Mouse (Mus musculus) ES-CJ7 (cell line): ENCODE results near the gene Vmn1r54.
"Not testable (repeated sequence)": the region's sequence is repeated elsewhere in the genome, so short reads cannot be mapped to it uniquely, and the experiment has no call there.

ENCODE experiments used
- DNase-seq: peaks from one replicate; pipeline ENCODE4 v3.0.0; 2011; ENCODE audit warnings: low read depth, low spot score

Gene Vmn1r54

DNA sequence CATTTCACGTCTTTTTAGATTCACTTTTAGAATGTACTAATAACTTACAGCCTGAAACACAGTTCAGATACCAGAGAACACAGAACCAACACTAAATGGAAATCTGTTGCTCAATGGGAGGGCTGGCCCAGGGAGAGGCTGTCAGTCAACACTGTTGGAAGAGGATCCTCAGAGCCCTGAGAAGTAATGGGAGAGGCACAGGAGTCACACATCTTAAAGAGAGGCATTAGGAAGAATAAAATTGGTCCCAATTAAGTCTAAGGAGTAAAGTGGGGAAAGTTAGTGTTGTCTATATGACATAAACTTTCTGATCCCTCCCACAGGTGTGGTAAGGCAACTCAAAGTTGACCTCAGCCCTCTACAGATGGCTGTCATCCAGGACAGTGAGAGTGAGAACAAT is at the start of gene Vmn1r54:
TSS of gene Vmn1r54 (plus strand) at position 301 of the 400 bp plus-strand sequence.
- DNase-seq, result no peak

- DNase-seq, result not testable (repeated sequence)
Measured at GRCm38 (mm10) chr6:90202493-90202892, 43.6 kb upstream of the Vmn1r54 start, which contains the start of gene V1ra8. Gene V1ra8 (plus strand): TSS chr6:90202793.

DNA sequence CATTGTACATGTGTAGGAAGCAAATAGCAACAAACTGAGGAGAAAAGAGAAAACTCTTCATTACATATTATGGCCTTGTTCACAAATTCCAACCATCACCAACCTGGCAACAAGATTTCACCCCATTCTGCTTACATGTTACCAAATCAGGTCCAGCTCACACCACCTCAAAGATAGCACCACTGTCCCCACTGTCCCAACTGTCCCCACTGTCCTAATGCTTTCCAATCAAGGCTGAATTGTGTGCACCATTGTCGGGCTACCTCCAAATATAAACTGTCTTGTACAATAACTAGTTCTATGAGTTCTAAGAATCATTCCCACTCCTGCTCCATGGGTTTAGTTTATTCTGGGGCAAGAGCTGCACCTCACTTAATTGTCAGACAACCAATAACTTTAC is 21.8 kb upstream of the Vmn1r54 start, which contains the start of gene Vmn1r53:
TSS of gene Vmn1r53 (minus strand) at position 101 of the 400 bp plus-strand sequence.
- DNase-seq, result no peak

DNA sequence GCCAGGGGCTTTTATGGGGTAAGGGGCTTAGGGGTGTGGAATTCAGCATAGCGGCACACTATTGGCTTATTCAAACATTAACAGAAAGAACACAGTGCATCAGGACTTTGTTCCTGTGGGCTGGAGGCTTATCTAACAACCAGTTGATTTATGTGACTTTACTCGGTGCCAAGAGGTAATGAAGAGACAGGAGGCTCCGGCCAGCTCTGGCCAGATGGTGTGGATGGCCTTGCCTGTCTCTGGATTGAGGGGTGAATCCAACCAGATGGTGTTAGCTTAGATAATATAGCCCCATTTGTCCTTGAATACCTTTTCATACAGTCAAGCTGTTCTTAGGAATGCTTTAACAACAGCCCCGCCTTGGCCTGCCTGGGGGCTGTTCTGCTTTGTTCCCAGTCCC is 14.0 kb upstream of the Vmn1r54 start:
- not testable (repeated sequence) for DNase-seq

DNA sequence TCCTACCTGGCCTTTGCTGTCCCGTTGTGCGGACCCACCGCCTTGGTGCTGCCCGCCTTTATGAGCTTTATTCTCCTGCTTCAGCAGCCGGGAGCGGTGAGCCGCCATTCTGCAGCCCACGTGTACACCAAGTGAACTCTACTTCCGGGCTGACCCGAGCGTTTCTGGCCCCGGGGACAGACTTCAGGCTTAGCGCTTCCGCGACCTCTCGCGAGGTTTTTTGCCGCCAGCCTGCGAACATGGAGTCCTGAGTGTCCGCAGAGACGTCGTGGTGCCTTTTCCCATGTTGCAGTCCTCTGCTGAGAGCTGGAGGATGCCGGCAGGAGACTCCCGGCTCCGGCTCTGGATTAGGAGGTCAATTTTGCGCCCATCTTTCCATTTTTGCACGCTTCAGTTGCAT is 13.4 kb upstream of the Vmn1r54 start:
- DNase-seq, result peak; percentile 81

GRCm38 (mm10) chr6:90244019-90244418 is 2.1 kb upstream of the Vmn1r54 start:
- DNase-seq, result no peak

GRCm38 (mm10) chr6:90288265-90288664 is 42.2 kb downstream of the Vmn1r54 start:
- DNase-seq, result peak; percentile 40

DNA sequence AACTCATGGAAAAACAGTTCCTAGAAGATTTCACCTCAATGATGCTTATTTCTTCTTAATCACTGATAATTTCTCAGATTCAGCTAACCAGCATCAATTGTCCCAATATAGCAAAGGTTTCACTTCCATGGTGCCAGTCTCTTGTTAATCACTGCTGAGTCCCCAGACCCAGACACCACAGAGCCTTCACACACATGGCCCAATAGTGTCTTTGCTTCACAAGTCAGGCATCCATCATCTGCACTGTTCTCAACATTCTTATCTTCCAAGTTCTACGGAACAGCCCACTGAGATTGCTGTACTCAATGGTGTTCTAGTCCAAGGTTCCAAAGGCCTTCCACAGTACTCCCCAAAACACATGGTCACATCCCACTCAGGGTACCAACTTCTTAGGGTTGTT is 54.8 kb downstream of the Vmn1r54 start, which contains the start of gene BC048671:
TSS of gene BC048671 (plus strand) at position 301 of the 400 bp plus-strand sequence.
- no peak for DNase-seq

DNA sequence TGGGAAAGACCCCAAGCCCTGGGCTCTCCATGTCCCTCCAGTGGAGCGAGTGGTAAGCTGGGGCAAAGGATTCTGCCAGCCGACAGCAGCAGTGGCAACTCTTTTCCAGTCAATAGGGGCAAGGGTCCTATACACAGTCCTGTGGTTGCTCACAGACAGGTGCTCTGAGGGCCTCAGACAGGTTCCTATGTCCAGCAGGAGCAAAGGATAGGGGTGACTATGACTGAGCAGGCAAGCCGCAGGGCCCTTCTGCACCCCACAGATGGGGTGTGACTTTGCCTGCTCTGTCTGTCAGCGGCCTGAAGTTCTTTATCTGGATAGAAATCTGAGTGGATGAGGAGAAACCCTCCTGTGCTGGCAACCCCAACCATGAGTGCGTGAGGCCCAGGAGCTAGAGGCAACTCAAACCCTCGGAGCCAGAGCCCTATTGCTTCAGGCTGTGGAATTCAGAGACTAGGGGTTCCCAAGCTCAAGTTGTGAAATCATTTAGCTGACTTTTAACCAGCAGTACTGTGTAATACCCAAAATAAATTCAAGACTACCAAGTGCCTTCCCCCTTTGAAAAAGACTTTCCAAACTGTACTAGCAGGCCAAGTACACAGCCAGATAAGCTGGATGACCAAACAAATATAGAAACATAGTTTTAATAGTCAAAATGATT is 60.3 kb downstream of the Vmn1r54 start:
- DNase-seq, result no peak

- peak; percentile 34 for DNase-seq
Measured at GRCm38 (mm10) chr6:90308839-90309778, 63.0 kb downstream of the Vmn1r54 start.

GRCm38 (mm10) chr6:90315961-90316360 is 69.9 kb downstream of the Vmn1r54 start:
- DNase-seq, result no peak

DNA sequence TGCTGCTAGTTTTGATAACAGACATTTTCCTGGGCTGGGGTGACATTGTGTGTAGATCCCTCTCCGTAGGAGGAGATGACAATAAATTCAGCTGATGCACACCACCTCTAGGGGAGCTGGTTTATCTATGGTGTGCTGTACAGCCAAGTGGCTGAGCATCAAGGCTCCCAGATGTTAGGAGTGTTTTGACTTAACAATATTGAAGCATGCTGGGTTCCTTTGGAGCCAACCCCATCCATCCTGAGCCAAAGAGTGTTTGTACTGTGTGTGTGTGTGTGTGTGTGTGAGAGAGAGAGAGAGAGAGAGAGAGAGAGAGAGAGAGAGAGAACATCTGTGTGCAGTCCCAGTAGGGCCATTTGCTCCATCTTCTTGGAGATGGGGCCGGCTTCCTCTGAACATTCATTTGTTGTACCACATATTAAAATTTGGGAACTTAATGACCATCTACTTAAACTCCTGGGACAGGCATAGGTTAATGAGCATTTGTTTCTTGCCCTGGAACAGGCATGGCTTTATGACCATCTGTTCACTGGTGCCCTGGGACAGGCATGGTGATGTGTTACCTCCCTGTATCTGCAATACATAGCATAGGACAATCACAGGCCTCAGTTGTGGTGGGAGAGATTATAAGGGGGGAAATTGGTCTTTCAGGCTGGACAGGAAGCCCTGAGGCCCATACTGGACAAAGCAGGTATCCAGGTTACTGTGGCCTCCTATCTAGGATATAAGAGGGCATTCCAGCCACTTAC is 71.6 kb downstream of the Vmn1r54 start:
- no peak for DNase-seq

- no peak for DNase-seq
Measured at GRCm38 (mm10) chr6:90319019-90319418, 72.9 kb downstream of the Vmn1r54 start.

DNA sequence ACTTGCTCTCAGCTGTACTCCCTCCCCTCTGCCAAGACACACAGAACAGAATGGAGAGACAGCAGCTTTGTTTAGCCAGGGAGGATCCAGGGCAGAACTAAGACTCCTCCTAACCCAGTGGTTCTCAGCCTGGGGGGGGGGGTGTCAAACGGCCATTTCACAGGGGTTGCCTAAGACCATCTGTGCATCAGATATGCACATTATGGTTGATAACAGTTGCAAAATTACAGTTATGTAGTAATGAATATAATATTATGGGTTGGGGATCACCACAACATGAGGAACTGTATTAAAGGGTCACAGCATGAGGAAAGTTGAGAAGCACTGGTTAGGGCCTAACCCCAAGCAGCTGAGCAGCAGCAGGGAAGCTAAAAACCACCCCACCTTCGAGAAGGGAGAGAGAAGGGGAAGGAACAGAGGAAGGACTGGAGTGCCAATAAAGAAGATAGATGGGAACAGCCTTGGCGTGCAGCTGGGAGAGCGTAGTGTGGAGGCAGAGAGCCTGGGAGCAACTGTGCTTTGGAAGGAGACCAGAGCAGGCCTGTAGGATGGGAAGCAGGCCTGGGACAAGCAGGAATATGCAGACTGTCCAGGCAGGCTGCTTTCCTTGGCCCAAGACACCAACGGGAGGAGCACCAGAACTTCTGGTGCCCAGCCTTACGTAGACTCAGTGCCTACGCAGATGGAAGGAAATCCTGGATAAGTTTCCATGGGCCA is 73.5 kb downstream of the Vmn1r54 start:
- no peak for DNase-seq

DNA sequence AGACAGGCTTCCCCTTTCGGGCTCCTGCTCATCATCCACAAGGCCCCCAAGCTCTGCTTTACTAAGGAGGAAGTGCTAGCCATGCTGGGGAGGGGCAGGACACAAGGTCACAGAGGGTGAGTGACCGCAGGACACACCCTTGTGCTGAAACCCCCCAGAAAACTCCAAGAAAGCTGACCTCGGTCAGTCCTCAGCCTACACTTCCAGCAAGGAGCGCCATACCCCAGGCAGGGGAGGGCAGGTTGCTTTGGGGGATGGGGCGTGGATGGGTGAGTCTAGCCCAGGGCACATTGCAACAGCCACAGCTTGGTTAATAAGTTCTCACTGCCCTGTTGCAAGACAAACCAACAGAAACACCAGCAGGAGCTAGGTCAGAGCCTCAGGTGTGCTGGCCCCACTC is 74.3 kb downstream of the Vmn1r54 start:
- DNase-seq, result no peak
